Mouse (Mus musculus): ENCODE data around the gene Tph1. TPM values are rescaled to one million over a fixed set of nuclear protein-coding genes. Genes with fewer than 3 reads are reported as not detected.

Gene Tph1
- polyA plus RNA-seq, 1 experiment from 2014 or later = 2.9 TPM

GRCm38 (mm10) chr7:46612421-46612937, 59.9 kb downstream of the Tph1 start:
- Histone ChIP-seq H3K4me3 (no peak overlapping the region), H3K9me3 (no peaks in the 10 kb centered on the region), H3K36me3 (peaks cover 5% of the 10 kb centered on the region; the same call in 1 of the 2 replicates), H3K27ac (replicated peaks) (no peak overlapping the region), H3K9ac (replicated peaks) (no peak overlapping the region), H3K27me3 (no peaks in the 10 kb centered on the region), H3K4me1 (peaks cover 16% of the 10 kb centered on the region; the same call in 1 of the 2 replicates), H3K4me2 (replicated peaks) (no peak overlapping the region)
- 78% methylated on average over 6 of the region's 6 CpGs for WGBS
- ATAC-seq (replicated peaks) = no peak

GRCm38 (mm10) chr7:46611970-46612369, 60.4 kb downstream of the Tph1 start:
- no peak for ATAC-seq (replicated peaks)
- Histone ChIP-seq H3K4me2 (replicated peaks) (no peak overlapping the region), H3K27ac (replicated peaks) (no peak overlapping the region), H3K36me3 (peaks cover 5% of the 10 kb centered on the region; the same call in 1 of the 2 replicates), H3K4me1 (peaks cover 19% of the 10 kb centered on the region; the same call in 1 of the 2 replicates), H3K27me3 (no peaks in the 10 kb centered on the region), H3K4me3 (no peak overlapping the region), H3K9ac (replicated peaks) (no peak overlapping the region), H3K9me3 (no peaks in the 10 kb centered on the region)
- WGBS = 65% methylated on average over 9 of the region's 9 CpGs

- Histone ChIP-seq H3K27ac (replicated peaks) (no peak overlapping the region), H3K4me3 (no peak overlapping the region), H3K4me2 (replicated peaks) (no peak overlapping the region), H3K36me3 (peaks cover 3% of the 10 kb centered on the region; the same call in 1 of the 2 replicates), H3K9ac (replicated peaks) (no peak overlapping the region), H3K4me1 (peaks cover 23% of the 10 kb centered on the region; the same call in 1 of the 2 replicates), H3K9me3 (no peaks in the 10 kb centered on the region), H3K27me3 (no peaks in the 10 kb centered on the region)
- ATAC-seq (replicated peaks) = no peak
- 91% methylated on average over 4 of the region's 4 CpGs for WGBS
Observed at GRCm38 (mm10) chr7:46609317-46609716, 63.0 kb downstream of the Tph1 start.

GRCm38 (mm10) chr7:46607428-46608055, 64.8 kb downstream of the Tph1 start:
- Histone ChIP-seq H3K4me1 (peaks cover 21% of the 10 kb centered on the region), H3K27ac (replicated peaks) (no peak overlapping the region), H3K9me3 (no peaks in the 10 kb centered on the region), H3K4me2 (replicated peaks) (no peak overlapping the region), H3K27me3 (no peaks in the 10 kb centered on the region), H3K4me3 (no peak overlapping the region), H3K36me3 (peaks cover under 1% of the 10 kb centered on the region; the same call in 1 of the 2 replicates), H3K9ac (replicated peaks) (no peak overlapping the region)
- WGBS = 55% methylated on average over 11 of the region's 11 CpGs
- peak; percentile 36 for ATAC-seq (replicated peaks)

- no peak overlapping the region for H3K27ac ChIP-seq (replicated peaks)
- H3K4me3 ChIP-seq = no peak overlapping the region
- no peaks in the 10 kb centered on the region; the same call in 1 of the 2 replicates for H3K36me3 ChIP-seq
- H3K9ac ChIP-seq (replicated peaks) = no peak overlapping the region
- WGBS = 64% methylated on average over 8 of the region's 8 CpGs
- H3K4me1 ChIP-seq = peaks cover 23% of the 10 kb centered on the region
- no peak overlapping the region for H3K4me2 ChIP-seq (replicated peaks)
- peak; percentile 39; the same call in 1 of the 2 replicates for ATAC-seq (replicated peaks)
- H3K27me3 ChIP-seq = no peaks in the 10 kb centered on the region
- H3K9me3 ChIP-seq = no peaks in the 10 kb centered on the region
Observed at GRCm38 (mm10) chr7:46607031-46607426, 65.3 kb downstream of the Tph1 start.

- H3K27me3 ChIP-seq = no peaks in the 10 kb centered on the region
- H3K4me2 ChIP-seq (replicated peaks) = no peak overlapping the region
- 74% methylated on average over 7 of the region's 7 CpGs for WGBS
- H3K36me3 ChIP-seq = no peaks in the 10 kb centered on the region; the same call in 1 of the 2 replicates
- peaks cover 25% of the 10 kb centered on the region for H3K4me1 ChIP-seq
- H3K27ac ChIP-seq (replicated peaks) = no peak overlapping the region
- H3K9ac ChIP-seq (replicated peaks) = no peak overlapping the region
- H3K4me3 ChIP-seq = no peak overlapping the region
- peak; percentile 57 for ATAC-seq (replicated peaks)
- H3K9me3 ChIP-seq = no peaks in the 10 kb centered on the region
Observed at GRCm38 (mm10) chr7:46606391-46607030, 65.8 kb downstream of the Tph1 start.

- no peak overlapping the region for H3K4me3 ChIP-seq
- no peaks in the 10 kb centered on the region; the same call in 1 of the 2 replicates for H3K36me3 ChIP-seq
- no peaks in the 10 kb centered on the region for H3K27me3 ChIP-seq
- WGBS = 62% methylated on average over 7 of the region's 7 CpGs
- no peak for ATAC-seq (replicated peaks)
- H3K9me3 ChIP-seq = no peaks in the 10 kb centered on the region
- no peak overlapping the region for H3K4me2 ChIP-seq (replicated peaks)
- H3K27ac ChIP-seq (replicated peaks) = peak overlapping the region; percentile 66
- H3K9ac ChIP-seq (replicated peaks) = no peak overlapping the region
- peaks cover 34% of the 10 kb centered on the region for H3K4me1 ChIP-seq
Observed at GRCm38 (mm10) chr7:46603051-46603450, 69.3 kb downstream of the Tph1 start.

GRCm38 (mm10) chr7:46602079-46602478, 70.3 kb downstream of the Tph1 start:
- no peaks in the 10 kb centered on the region for H3K9me3 ChIP-seq
- no peak overlapping the region for H3K4me3 ChIP-seq
- H3K4me2 ChIP-seq (replicated peaks) = no peak overlapping the region
- H3K27me3 ChIP-seq = no peaks in the 10 kb centered on the region
- H3K4me1 ChIP-seq = peaks cover 33% of the 10 kb centered on the region
- 20% methylated on average over 4 of the region's 4 CpGs for WGBS
- H3K9ac ChIP-seq (replicated peaks) = no peak overlapping the region
- peak; percentile 71 for ATAC-seq (replicated peaks)
- H3K27ac ChIP-seq (replicated peaks) = peak overlapping the region; percentile 66
- no peaks in the 10 kb centered on the region; the same call in 1 of the 2 replicates for H3K36me3 ChIP-seq

- Histone ChIP-seq H3K4me2 (replicated peaks) (no peak overlapping the region), H3K4me3 (no peak overlapping the region), H3K27ac (replicated peaks) (peak overlapping the region; percentile 66), H3K4me1 (peaks cover 28% of the 10 kb centered on the region), H3K27me3 (no peaks in the 10 kb centered on the region), H3K9me3 (no peaks in the 10 kb centered on the region), H3K9ac (replicated peaks) (no peak overlapping the region), H3K36me3 (no peaks in the 10 kb centered on the region; the same call in 1 of the 2 replicates)
- ATAC-seq (replicated peaks) = no peak
- 56% methylated on average over 5 of the region's 5 CpGs for WGBS
Observed at GRCm38 (mm10) chr7:46601097-46601496, 71.2 kb downstream of the Tph1 start.

GRCm38 (mm10) chr7:46597006-46597405, 75.3 kb downstream of the Tph1 start:
- ATAC-seq (replicated peaks) = no peak
- Histone ChIP-seq H3K9me3 (no peaks in the 10 kb centered on the region), H3K9ac (replicated peaks) (no peak overlapping the region), H3K4me3 (no peak overlapping the region), H3K27ac (replicated peaks) (no peak overlapping the region), H3K27me3 (no peaks in the 10 kb centered on the region), H3K4me1 (peaks cover 15% of the 10 kb centered on the region), H3K36me3 (no peaks in the 10 kb centered on the region), H3K4me2 (replicated peaks) (no peak overlapping the region)
- WGBS = 94% methylated on average over 2 of the region's 2 CpGs

All from forebrain, embryonic 15.5 days (tissue).